In the genomic region with DNA sequence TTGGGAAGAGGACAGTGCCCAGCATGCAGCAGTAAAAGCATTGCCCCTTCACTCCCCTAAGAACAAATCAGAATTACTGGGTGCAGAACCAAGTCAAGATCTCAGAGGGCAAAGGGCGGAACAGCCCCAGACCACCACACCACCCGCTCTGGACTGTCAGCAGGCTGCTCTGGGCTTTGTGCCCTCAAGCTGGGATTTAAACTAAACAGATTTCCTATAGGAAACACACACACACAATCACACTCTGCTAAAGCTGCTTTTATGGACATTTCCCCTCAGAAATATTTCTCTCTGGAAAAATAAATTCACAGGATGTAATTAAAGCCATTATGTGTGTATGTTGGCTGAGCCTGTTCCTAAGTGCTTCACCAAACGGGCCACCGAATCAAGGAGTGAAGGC, we compare ENCODE assay signal across 26 mouse cellular contexts. TPM values are rescaled to one million over a fixed set of nuclear protein-coding genes. Genes with fewer than 3 reads are reported as not detected.
A peak's percentile ranks its signal among the peaks of the same experiment; 100 is the strongest.
DNase-seq lines count a peak whose midpoint lies in the region; ATAC-seq and TF ChIP-seq lines count a peak whose summit lies in the region.
"Had no signal": no experiment of that assay in that cellular context is flagged by ENCODE, and none has a peak within 500 bp of the region (broad histone marks: within the 10 kb centered on the region; RNA-seq: fewer than 3 reads in every experiment).

No protein-coding gene starts in this region.

- 0 out of 2 replicates have a peak, but pooled peaks have one; percentile 24 for ATAC-seq in limb, embryonic 13.5 days (ENCODE audit: low FRiP score, low read depth)
- ATAC-seq in lung, embryonic 14.5 days (ENCODE audit: insufficient read depth): no peak
- ATAC-seq in liver, embryonic 14.5 days (ENCODE audit: insufficient read depth): no peak
- ATAC-seq: forebrain, embryonic 14.5 days; forebrain, postnatal 0 days; hindbrain, embryonic 16.5 days; Patski had no signal

- peak overlapping the region; percentile 61; the same call in 1 of the 2 replicates for H3K27ac ChIP-seq in limb, embryonic 13.5 days
- no peak overlapping the region for H3K27ac ChIP-seq in limb, embryonic 10.5 days
- no peak overlapping the region for H3K27ac ChIP-seq in lung, embryonic 14.5 days (ENCODE audit: low read depth)
- H3K27ac ChIP-seq in liver, embryonic 14.5 days: peak overlapping the region; percentile 84
- H3K27ac ChIP-seq in thymus, adult 2 months (ENCODE audit: control insufficient read depth, insufficient read depth, low read length): no peak overlapping the region
- H3K27ac ChIP-seq: embryonic facial prominence, embryonic 12.5 days; embryonic facial prominence, embryonic 15.5 days; gastrocnemius, adult 2 months; heart, embryonic 15.5 days; hindbrain, embryonic 13.5 days had no signal

- WGBS in limb, embryonic 13.5 days: 59% methylated on average over 4 of the region's 4 CpGs
- WGBS in limb, embryonic 10.5 days: 98% methylated on average over 4 of the region's 4 CpGs
- 83% methylated on average over 4 of the region's 4 CpGs for WGBS in lung, embryonic 14.5 days
- 82% methylated on average over 4 of the region's 4 CpGs for WGBS in liver, embryonic 14.5 days (ENCODE audit: insufficient replicate concordance)
- 97% methylated on average over 4 of the region's 4 CpGs for WGBS in thymus, adult 2 months

- no peak for DNase-seq in limb, embryonic 10.5 days (ENCODE audit: low spot score)
- no peak for DNase-seq in lung, embryonic 14.5 days
- DNase-seq in lung, postnatal 36 days: no peak
- DNase-seq in liver, embryonic 14.5 days (ENCODE audit: low read depth in 3 of 3, low spot score in 3 of 3): no peak
- no peak for DNase-seq in thymus, adult 2 months
- no peak for DNase-seq in left cerebral cortex, adult 11 months (ENCODE audit: low spot score)
- DNase-seq: adrenal gland, postnatal 10 days; B cell, adult 2 months; cerebellum, adult 11 months; cerebellum, adult 2 months; cerebellum, adult 9-11 months; cerebellum, postnatal 25 days; forebrain, postnatal 0 days; gastrocnemius, adult 2 months; heart, postnatal 36 days had no signal

- no peak overlapping the region for H3K4me3 ChIP-seq in limb, embryonic 13.5 days
- no peak overlapping the region for H3K4me3 ChIP-seq in limb, embryonic 10.5 days
- no peak overlapping the region for H3K4me3 ChIP-seq in lung, embryonic 14.5 days (ENCODE audit: low read depth, low read length)
- H3K4me3 ChIP-seq in liver, embryonic 14.5 days (ENCODE audit: insufficient read depth in 1 of 2, low read depth in 2 of 2, low read length in 2 of 2): no peak overlapping the region
- H3K4me3 ChIP-seq in thymus, adult 2 months (ENCODE audit: control insufficient read depth, insufficient read depth, low read length): no peak overlapping the region
- H3K4me3 ChIP-seq: embryonic facial prominence, embryonic 12.5 days; embryonic facial prominence, embryonic 15.5 days; gastrocnemius, adult 2 months; heart, embryonic 15.5 days; hindbrain, embryonic 10.5 days; hindbrain, embryonic 13.5 days had no signal

- H3K9ac ChIP-seq in limb, embryonic 13.5 days: no peak overlapping the region
- H3K9ac ChIP-seq in lung, embryonic 14.5 days: 0 out of 2 replicates have a peak overlapping the region, but pooled peaks have one; percentile 3
- H3K9ac ChIP-seq in liver, embryonic 14.5 days (replicated peaks): no peak overlapping the region
- H3K9ac ChIP-seq: embryonic facial prominence, embryonic 12.5 days; embryonic facial prominence, embryonic 15.5 days; forebrain, postnatal 0 days; heart, embryonic 15.5 days; hindbrain, embryonic 13.5 days had no signal

- peaks cover 23% of the 10 kb centered on the region for H3K27me3 ChIP-seq in limb, embryonic 13.5 days
- H3K27me3 ChIP-seq in limb, embryonic 10.5 days (ENCODE audit: low read depth, poor library complexity, severe bottlenecking): peaks cover 17% of the 10 kb centered on the region
- no peaks in the 10 kb centered on the region for H3K27me3 ChIP-seq in lung, embryonic 14.5 days (ENCODE audit: insufficient read depth, low read length)
- no peaks in the 10 kb centered on the region for H3K27me3 ChIP-seq in liver, embryonic 14.5 days (ENCODE audit: control insufficient read depth, insufficient read depth, low read length)
- H3K27me3 ChIP-seq in thymus, adult 2 months (ENCODE audit: control insufficient read depth, insufficient read depth, low read length): no peaks in the 10 kb centered on the region
- H3K27me3 ChIP-seq: CH12.LX, Patski had no signal

- H3K9me3 ChIP-seq in limb, embryonic 13.5 days: no peaks in the 10 kb centered on the region
- H3K9me3 ChIP-seq in limb, embryonic 10.5 days (replicated peaks): no peaks in the 10 kb centered on the region
- no peaks in the 10 kb centered on the region for H3K9me3 ChIP-seq in lung, embryonic 14.5 days (ENCODE audit: low read depth, low read length)
- H3K9me3 ChIP-seq in liver, embryonic 14.5 days (ENCODE audit: control insufficient read depth, low read length): no peaks in the 10 kb centered on the region
- H3K9me3 ChIP-seq: embryonic facial prominence, embryonic 12.5 days; embryonic facial prominence, embryonic 15.5 days; G1E; heart, embryonic 15.5 days; hindbrain, embryonic 10.5 days; hindbrain, embryonic 13.5 days had no signal

- H3K4me2 ChIP-seq in limb, embryonic 13.5 days (replicated peaks): no peak overlapping the region
- no peak overlapping the region for H3K4me2 ChIP-seq in lung, embryonic 14.5 days
- H3K4me2 ChIP-seq in liver, embryonic 14.5 days (ENCODE audit: low read depth): no peak overlapping the region
- H3K4me2 ChIP-seq: embryonic facial prominence, embryonic 12.5 days; embryonic facial prominence, embryonic 15.5 days; heart, embryonic 15.5 days; hindbrain, embryonic 13.5 days had no signal

- no peak for TF ChIP-seq POLR2A in thymus, adult 2 months (IDR thresholded peaks at IDR 0.05; ENCODE audit: control insufficient read depth, extremely low read depth, insufficient read depth, low read length, poor library complexity)

- TF ChIP-seq EP300 in liver, embryonic 14.5 days (IDR thresholded peaks at IDR 0.05; ENCODE audit: low read depth): no peak

- H3K4me1 ChIP-seq in limb, embryonic 13.5 days: peaks cover 15% of the 10 kb centered on the region
- H3K4me1 ChIP-seq in limb, embryonic 10.5 days: 0 out of 2 replicates have a peak, but pooled peaks cover 3% of the 10 kb centered on the region
- no peaks in the 10 kb centered on the region for H3K4me1 ChIP-seq in lung, embryonic 14.5 days (ENCODE audit: insufficient read depth)
- H3K4me1 ChIP-seq in liver, embryonic 14.5 days (replicated peaks; ENCODE audit: control insufficient read depth in 2 of 2, insufficient read depth in 2 of 2, low read length in 1 of 2): peaks cover 22 to 26% of the 10 kb centered on the region in 2 experiments
- H3K4me1 ChIP-seq in thymus, adult 2 months (replicated peaks; ENCODE audit: control insufficient read depth, insufficient read depth, low read length): no peaks in the 10 kb centered on the region
- H3K4me1 ChIP-seq: embryonic facial prominence, embryonic 12.5 days; embryonic facial prominence, embryonic 15.5 days; hindbrain, embryonic 10.5 days; hindbrain, embryonic 13.5 days had no signal

- peaks cover 24% of the 10 kb centered on the region for H3K36me3 ChIP-seq in limb, embryonic 13.5 days
- peaks cover 28% of the 10 kb centered on the region for H3K36me3 ChIP-seq in limb, embryonic 10.5 days
- peaks cover 13% of the 10 kb centered on the region for H3K36me3 ChIP-seq in lung, embryonic 14.5 days (ENCODE audit: insufficient read depth)
- H3K36me3 ChIP-seq in liver, embryonic 14.5 days (replicated peaks; ENCODE audit: control insufficient read depth, insufficient read depth, low read depth): no peaks in the 10 kb centered on the region
- H3K36me3 ChIP-seq in thymus, adult 2 months (ENCODE audit: control insufficient read depth, insufficient read depth, low read length): peaks cover 4% of the 10 kb centered on the region; the same call in 1 of the 2 replicates

- TF ChIP-seq CTCF in lung, embryonic 14.5 days (IDR thresholded peaks at IDR 0.05; ENCODE audit: low read depth): no peak
- no peak for TF ChIP-seq CTCF in liver, embryonic 14.5 days (IDR thresholded peaks at IDR 0.05; ENCODE audit: low read depth)
- no peak for TF ChIP-seq CTCF in thymus, adult 2 months (IDR thresholded peaks at IDR 0.05; ENCODE audit: borderline replicate concordance, control insufficient read depth, extremely low read depth, insufficient read depth, low read length, poor library complexity)

RNA-seq across cellular contexts. Expression of gene Asb1, which starts 8.1 kb away (rescaled TPM):
- polyA plus RNA-seq in limb, embryonic 13.5 days (2015; fragmentation: Nextera tagmentation; extraction: Ambion mirVana): 5.5 and 6.3 TPM in 2 replicates
- polyA plus RNA-seq in limb, embryonic 10.5 days (2016; fragmentation: Nextera tagmentation; extraction: Ambion mirVana): 6.2 and 6.5 TPM in 2 replicates
- polyA plus RNA-seq in lung, embryonic 14.5 days (2014; fragmentation: Nextera tagmentation; extraction: Ambion mirVana): 7.0 and 8.0 TPM in 2 replicates
- polyA plus RNA-seq in liver, embryonic 14.5 days (2012; rRNA removed): 9.4 and 10.4 TPM in 2 replicates
- 12.6 and 15.8 TPM in 2 replicates for polyA plus RNA-seq in liver, embryonic 14.5 days (2014; fragmentation: Nextera tagmentation; extraction: Ambion mirVana)
- polyA plus RNA-seq in thymus, adult 2 months (2012; rRNA removed): 8.7 and 10.4 TPM in 2 replicates

RNA-seq across cellular contexts. Expression of gene Traf3ip1, which starts 37.8 kb away (rescaled TPM):
- 9.6 and 10.0 TPM in 2 replicates for polyA plus RNA-seq in limb, embryonic 13.5 days (2015; fragmentation: Nextera tagmentation; extraction: Ambion mirVana)
- 12.5 and 12.9 TPM in 2 replicates for polyA plus RNA-seq in limb, embryonic 10.5 days (2016; fragmentation: Nextera tagmentation; extraction: Ambion mirVana)
- polyA plus RNA-seq in lung, embryonic 14.5 days (2014; fragmentation: Nextera tagmentation; extraction: Ambion mirVana): 6.9 and 8.0 TPM in 2 replicates
- 2.4 and 4.1 TPM in 2 replicates for polyA plus RNA-seq in liver, embryonic 14.5 days (2012; rRNA removed)
- 1.3 TPM in 2 replicates for polyA plus RNA-seq in liver, embryonic 14.5 days (2014; fragmentation: Nextera tagmentation; extraction: Ambion mirVana)
- 7.1 and 7.7 TPM in 2 replicates for polyA plus RNA-seq in thymus, adult 2 months (2012; rRNA removed)

Comparison
In these comparisons a context has a peak if more than half of its experiments do, and no peak if none do; other contexts are left out.
1. H3K27ac ChIP-seq: peak in limb, embryonic 13.5 days (single experiment) and liver, embryonic 14.5 days (single experiment); none in limb, embryonic 10.5 days (single experiment), lung, embryonic 14.5 days (single experiment) and thymus, adult 2 months (single experiment).